Mouse (Mus musculus) heart, postnatal 0 days (tissue): ENCODE measurements around the gene Tns1.

ENCODE experiments used
- CTCF ChIP-seq: IDR thresholded peaks from 2 replicates; pipeline ENCODE4 v1.5.1; 2016; ENCODE audit warnings: antibody characterized with exemption, control low read depth, low read depth
- EP300 ChIP-seq: IDR thresholded peaks from 2 replicates; pipeline ENCODE4 v1.6.1; 2016; ENCODE audit warnings: antibody characterized with exemption, low read depth

GRCm38 (mm10) chr1:73940491-73941204 lies 183.6 kb downstream of the Tns1 start:
- TF ChIP-seq EP300 (no peak), CTCF (no peak)
